Mouse (Mus musculus) embryonic fibroblast, embryonic 13.5 days (primary cell): ENCODE results near the gene Pbld1. TPM values are rescaled to one million over a fixed set of nuclear protein-coding genes. Genes with fewer than 3 reads are reported as not detected.

Experiments used
- H3K27ac ChIP-seq: 2 replicates; pipeline ENCODE4 v1.5.1; 2012; ENCODE audit warnings: low read length, control low read depth, inconsistent platforms; ENCODE audit not compliant: insufficient read depth
- H3K4me1 ChIP-seq: 2 replicates; pipeline ENCODE4 v1.6.1; 2011; ENCODE audit warnings: low read length; ENCODE audit not compliant: control insufficient read depth, insufficient read depth
- H3K4me3 ChIP-seq: 2 replicates; pipeline ENCODE4 v1.5.1; 2011; ENCODE audit warnings: mild to moderate bottlenecking, control low read depth, low read length; ENCODE audit not compliant: insufficient read depth
- CTCF ChIP-seq: IDR thresholded peaks from 2 replicates; pipeline ENCODE4 v1.5.1; 2011; ENCODE audit warnings: mild to moderate bottlenecking, control low read depth, low read length, moderate library complexity, borderline replicate concordance; ENCODE audit not compliant: insufficient read depth
- POLR2A ChIP-seq: IDR thresholded peaks from 2 replicates; pipeline ENCODE4 v1.6.1; 2011; ENCODE audit warnings: low read depth, mild to moderate bottlenecking, control low read depth, low read length, moderate library complexity
- polyA plus RNA-seq: library from polyadenylated mRNA; stranded (reverse); fragments of >200 nt; gene quantifications from 2 replicates; pipeline ENCODE4 v1.2.4, GENCODE M21; 2011; ENCODE audit warnings: low read depth; ENCODE audit not compliant: missing spikeins, insufficient read length

The Pbld1 gene
- polyA plus RNA-seq, 1 experiment, result 0.42 TPM

- Histone ChIP-seq H3K4me3 (no peak overlapping the region), H3K27ac (no peak overlapping the region), H3K4me1 (no peaks in the 10 kb centered on the region)
- TF ChIP-seq POLR2A (no peak), CTCF (no peak)
Observed at GRCm38 (mm10) chr10:63054586-63054985, 5.4 kb upstream of the Pbld1 start.

GRCm38 (mm10) chr10:63056966-63057750 lies 2.8 kb upstream of the Pbld1 start:
- H3K4me1 ChIP-seq, result no peaks in the 10 kb centered on the region
- TF ChIP-seq CTCF (no peak), POLR2A (no peak)
- H3K4me3 ChIP-seq, result no peak overlapping the region
- no peak overlapping the region for H3K27ac ChIP-seq

GRCm38 (mm10) chr10:63060406-63060805 lies 444 bp downstream of the Pbld1 start:
- no peak overlapping the region for H3K4me3 ChIP-seq
- H3K27ac ChIP-seq, result no peak overlapping the region
- TF ChIP-seq CTCF (no peak), POLR2A (no peak)
- H3K4me1 ChIP-seq, result no peaks in the 10 kb centered on the region

- no peaks in the 10 kb centered on the region for H3K4me1 ChIP-seq
- no peak for TF ChIP-seq POLR2A
- no peak for TF ChIP-seq CTCF
- H3K27ac ChIP-seq, result no peak overlapping the region
- no peak overlapping the region for H3K4me3 ChIP-seq
Observed at GRCm38 (mm10) chr10:63061266-63061665, 1.3 kb downstream of the Pbld1 start.

GRCm38 (mm10) chr10:63062696-63063095 lies 2.7 kb downstream of the Pbld1 start:
- no peaks in the 10 kb centered on the region for H3K4me1 ChIP-seq
- no peak for TF ChIP-seq POLR2A
- TF ChIP-seq CTCF, result no peak
- no peak overlapping the region for H3K4me3 ChIP-seq
- H3K27ac ChIP-seq, result no peak overlapping the region

GRCm38 (mm10) chr10:63063365-63063764 lies 3.4 kb downstream of the Pbld1 start:
- Histone ChIP-seq H3K4me3 (no peak overlapping the region), H3K27ac (no peak overlapping the region), H3K4me1 (no peaks in the 10 kb centered on the region)
- TF ChIP-seq CTCF (no peak), POLR2A (no peak)

GRCm38 (mm10) chr10:63064516-63064915 lies 4.6 kb downstream of the Pbld1 start:
- no peaks in the 10 kb centered on the region for H3K4me1 ChIP-seq
- no peak for TF ChIP-seq POLR2A
- no peak for TF ChIP-seq CTCF
- no peak overlapping the region for H3K27ac ChIP-seq
- no peak overlapping the region for H3K4me3 ChIP-seq

- TF ChIP-seq CTCF (no peak), POLR2A (no peak)
- Histone ChIP-seq H3K4me1 (no peaks in the 10 kb centered on the region), H3K4me3 (no peak overlapping the region), H3K27ac (no peak overlapping the region)
Observed at GRCm38 (mm10) chr10:63065561-63065960, 5.6 kb downstream of the Pbld1 start.

GRCm38 (mm10) chr10:63065988-63066387 lies 6.0 kb downstream of the Pbld1 start:
- H3K4me3 ChIP-seq, result no peak overlapping the region
- no peaks in the 10 kb centered on the region for H3K4me1 ChIP-seq
- TF ChIP-seq POLR2A (no peak), CTCF (peak; percentile 78)
- no peak overlapping the region for H3K27ac ChIP-seq

- no peaks in the 10 kb centered on the region for H3K4me1 ChIP-seq
- no peak overlapping the region for H3K27ac ChIP-seq
- TF ChIP-seq CTCF, result no peak
- no peak for TF ChIP-seq POLR2A
- no peak overlapping the region for H3K4me3 ChIP-seq
Observed at GRCm38 (mm10) chr10:63086304-63086703, 26.3 kb downstream of the Pbld1 start.
